Mouse (Mus musculus): Measurements from ENCODE around the gene Lrig1.

GRCm38 (mm10) chr6:94635343-94635742 lies 64.6 kb downstream of the Lrig1 start:
- no peak for TF ChIP-seq CTCF (IDR thresholded peaks at IDR 0.05; ENCODE audit: borderline replicate concordance, insufficient read depth, low read length)
- no peak for TF ChIP-seq POLR2A (IDR thresholded peaks at IDR 0.05; ENCODE audit: low read depth, low read length)
